Mouse (Mus musculus) neutrophil, adult 5-6 weeks (primary cell): ENCODE measurements at regions not wholly inside any gene's neighbourhood (a gene's known extent, or its start where the extent isn't known, plus 50 kb on each side); places are given as distances from the start of the nearest gene placed in this dataset.

Experiments
- ATAC-seq: fragments of 151-379, 151-347 bp; 2 replicates; pipeline ENCODE4 v1.8.0; 2017; ENCODE audit warnings: mild to moderate bottlenecking, moderate TSS enrichment; ENCODE audit not compliant: insufficient number of reproducible peaks, poor library complexity, low FRiP score, severe bottlenecking; ENCODE audit errors: extremely low read depth

- peak; percentile 25; the same call in 1 of the 2 replicates for ATAC-seq
These were observed 50.6 kb upstream of the Larp1 start for GRCm38 (mm10) chr11:57958233-57958632.

- no peak for ATAC-seq
These were observed 52.0 kb upstream of the Larp1 start for GRCm38 (mm10) chr11:57956909-57957308.

GRCm38 (mm10) chr11:57956076-57956475 lies 52.8 kb upstream of the Larp1 start:
- ATAC-seq = no peak

- no peak for ATAC-seq
These were observed 53.4 kb upstream of the Larp1 start for GRCm38 (mm10) chr11:57955476-57955875.

GRCm38 (mm10) chr11:57954510-57955184 lies 54.2 kb upstream of the Larp1 start:
- no peak for ATAC-seq

GRCm38 (mm10) chr11:57953694-57954093 lies 55.2 kb upstream of the Larp1 start:
- no peak for ATAC-seq

GRCm38 (mm10) chr11:57952619-57953018 lies 56.2 kb upstream of the Larp1 start:
- peak; percentile 33; the same call in 1 of the 2 replicates for ATAC-seq

- ATAC-seq = peak; percentile 44
These were observed 57.1 kb upstream of the Larp1 start for GRCm38 (mm10) chr11:57951541-57952326.

- peak; percentile 65; the same call in 1 of the 2 replicates for ATAC-seq
These were observed 57.9 kb upstream of the Larp1 start for GRCm38 (mm10) chr11:57950989-57951388.

- ATAC-seq = no peak
These were observed 59.8 kb upstream of the Larp1 start for GRCm38 (mm10) chr11:57949067-57949466.

- ATAC-seq = no peak
These were observed 61.5 kb upstream of the Larp1 start for GRCm38 (mm10) chr11:57947347-57947746.

GRCm38 (mm10) chr11:57934391-57934850 lies 74.4 kb upstream of the Larp1 start:
- peak; percentile 84 for ATAC-seq

- ATAC-seq = no peak
These were observed 75.8 kb upstream of the Larp1 start for GRCm38 (mm10) chr11:57933065-57933464.

GRCm38 (mm10) chr11:57929506-57929905 lies 79.4 kb upstream of the Larp1 start:
- no peak for ATAC-seq

GRCm38 (mm10) chr11:57920263-57920662 lies 87.6 kb upstream of the Hand1 start:
- ATAC-seq = no peak

GRCm38 (mm10) chr11:57918447-57919059 lies 85.9 kb upstream of the Hand1 start:
- ATAC-seq = no peak

- ATAC-seq = no peak
These were observed 85.4 kb upstream of the Hand1 start for GRCm38 (mm10) chr11:57917974-57918373.

GRCm38 (mm10) chr11:57916016-57916415 lies 83.4 kb upstream of the Hand1 start:
- ATAC-seq = no peak

GRCm38 (mm10) chr11:57913801-57914560 lies 81.4 kb upstream of the Hand1 start:
- ATAC-seq = no peak
